Mouse (Mus musculus): ENCODE data around the gene Zfp729b. TPM values are rescaled to one million over a fixed set of nuclear protein-coding genes. Genes with fewer than 3 reads are reported as not detected.

Gene Zfp729b
- 4.8 and 5.1 TPM in 2 replicates for polyA plus RNA-seq (2014; fragmentation: Nextera tagmentation; extraction: Ambion mirVana)

GRCm38 (mm10) chr13:67609066-67609876 is at the start of gene Zfp729b:
Gene Zfp729b (minus strand): TSS chr13:67609707.
- Histone ChIP-seq H3K27ac (replicated peaks; ENCODE audit: low read depth, low read length) (peak within 1 kb of the TSS; percentile 68), H3K36me3 (ENCODE audit: control insufficient read depth, insufficient read depth, low read length) (no peaks in the 10 kb centered on the region), H3K4me2 (ENCODE audit: low read depth, low read length) (peak within 1 kb of the TSS; percentile 64), H3K4me1 (ENCODE audit: control insufficient read depth, insufficient read depth, low read length) (peaks cover 5% of the 10 kb centered on the region; the same call in 1 of the 2 replicates), H3K4me3 (ENCODE audit: low read depth, low read length) (peak within 1 kb of the TSS; percentile 76), H3K27me3 (replicated peaks; ENCODE audit: control insufficient read depth, insufficient read depth, low read length) (no peaks in the 10 kb centered on the region), H3K9me3 (ENCODE audit: control insufficient read depth, low read length) (peaks cover 5% of the 10 kb centered on the region; the same call in 1 of the 2 replicates), H3K9ac (ENCODE audit: low read depth, low read length) (peak within 1 kb of the TSS; percentile 82)
- WGBS, result 4% methylated on average over 20 of the region's 20 CpGs
- peak; percentile 97 for ATAC-seq (ENCODE audit: low read depth)
- peak; percentile 95 for DNase-seq (ENCODE audit: low spot score)

- Histone ChIP-seq H3K9me3 (ENCODE audit: control insufficient read depth, low read length) (no peaks in the 10 kb centered on the region), H3K9ac (ENCODE audit: low read depth, low read length) (no peak overlapping the region), H3K4me2 (ENCODE audit: low read depth, low read length) (no peak overlapping the region), H3K4me3 (ENCODE audit: low read depth, low read length) (no peak overlapping the region), H3K4me1 (ENCODE audit: control insufficient read depth, insufficient read depth, low read length) (no peaks in the 10 kb centered on the region), H3K27ac (replicated peaks; ENCODE audit: low read depth, low read length) (no peak overlapping the region), H3K27me3 (replicated peaks; ENCODE audit: control insufficient read depth, insufficient read depth, low read length) (no peaks in the 10 kb centered on the region), H3K36me3 (ENCODE audit: control insufficient read depth, insufficient read depth, low read length) (no peaks in the 10 kb centered on the region)
- 45% methylated on average over 3 of the region's 3 CpGs for WGBS
- no peak for ATAC-seq (ENCODE audit: low read depth)
- DNase-seq (ENCODE audit: low spot score), result no peak
Measured at GRCm38 (mm10) chr13:67652496-67652895, 43.0 kb upstream of the Zfp729b start.

- Histone ChIP-seq H3K4me3 (ENCODE audit: low read depth, low read length) (peak within 1 kb of the TSS; percentile 71), H3K4me2 (ENCODE audit: low read depth, low read length) (peak within 1 kb of the TSS; percentile 44), H3K27ac (replicated peaks; ENCODE audit: low read depth, low read length) (peak within 1 kb of the TSS; percentile 57; the same call in 1 of the 2 replicates), H3K9me3 (ENCODE audit: control insufficient read depth, low read length) (no peaks in the 10 kb centered on the region), H3K27me3 (replicated peaks; ENCODE audit: control insufficient read depth, insufficient read depth, low read length) (no peaks in the 10 kb centered on the region), H3K36me3 (ENCODE audit: control insufficient read depth, insufficient read depth, low read length) (no peaks in the 10 kb centered on the region), H3K4me1 (ENCODE audit: control insufficient read depth, insufficient read depth, low read length) (no peaks in the 10 kb centered on the region), H3K9ac (ENCODE audit: low read depth, low read length) (peak within 1 kb of the TSS; percentile 73)
- peak; percentile 100 for ATAC-seq (ENCODE audit: low read depth)
- WGBS, result under 1% methylated on average over 18 of the region's 19 CpGs
- DNase-seq (ENCODE audit: low spot score), result peak; percentile 97
Measured at GRCm38 (mm10) chr13:67637294-67638007, 27.9 kb upstream of the Zfp729b start, which contains the start of the genes Gm49345 and Zfp729a. Gene Gm49345 (minus strand): TSS chr13:67637769. Gene Zfp729a (minus strand): TSS chr13:67637791.

GRCm38 (mm10) chr13:67610108-67610507 is 601 bp upstream of the Zfp729b start:
- DNase-seq (ENCODE audit: low spot score) (no peak), ATAC-seq (ENCODE audit: low read depth) (no peak)
- H3K4me2 ChIP-seq (ENCODE audit: low read depth, low read length), result no peak overlapping the region
- H3K9ac ChIP-seq (ENCODE audit: low read depth, low read length), result no peak overlapping the region
- H3K27ac ChIP-seq (replicated peaks; ENCODE audit: low read depth, low read length), result no peak overlapping the region
- WGBS, result 89% methylated on average over 4 of the region's 4 CpGs
- H3K4me1 ChIP-seq (ENCODE audit: control insufficient read depth, insufficient read depth, low read length), result peaks cover 5% of the 10 kb centered on the region; the same call in 1 of the 2 replicates
- H3K4me3 ChIP-seq (ENCODE audit: low read depth, low read length), result peak overlapping the region; percentile 76; the same call in 1 of the 2 replicates
- peaks cover 5% of the 10 kb centered on the region; the same call in 1 of the 2 replicates for H3K9me3 ChIP-seq (ENCODE audit: control insufficient read depth, low read length)
- no peaks in the 10 kb centered on the region for H3K36me3 ChIP-seq (ENCODE audit: control insufficient read depth, insufficient read depth, low read length)
- H3K27me3 ChIP-seq (replicated peaks; ENCODE audit: control insufficient read depth, insufficient read depth, low read length), result no peaks in the 10 kb centered on the region

- ATAC-seq (ENCODE audit: low read depth), result no peak
- H3K9me3 ChIP-seq (ENCODE audit: control insufficient read depth, low read length), result no peaks in the 10 kb centered on the region
- H3K27me3 ChIP-seq (replicated peaks; ENCODE audit: control insufficient read depth, insufficient read depth, low read length), result no peaks in the 10 kb centered on the region
- no peak overlapping the region for H3K27ac ChIP-seq (replicated peaks; ENCODE audit: low read depth, low read length)
- H3K9ac ChIP-seq (ENCODE audit: low read depth, low read length), result no peak overlapping the region
- 65% methylated on average over 5 of the region's 5 CpGs for WGBS
- H3K4me3 ChIP-seq (ENCODE audit: low read depth, low read length), result no peak overlapping the region
- no peaks in the 10 kb centered on the region for H3K36me3 ChIP-seq (ENCODE audit: control insufficient read depth, insufficient read depth, low read length)
- no peak for DNase-seq (ENCODE audit: low spot score)
- H3K4me1 ChIP-seq (ENCODE audit: control insufficient read depth, insufficient read depth, low read length), result no peaks in the 10 kb centered on the region
- no peak overlapping the region for H3K4me2 ChIP-seq (ENCODE audit: low read depth, low read length)
Measured at GRCm38 (mm10) chr13:67572591-67573189, 36.8 kb downstream of the Zfp729b start.

GRCm38 (mm10) chr13:67553730-67554129 is 55.8 kb downstream of the Zfp729b start, which contains the start of gene Zfp748:
Gene Zfp748 (minus strand): TSS chr13:67553830.
- H3K4me3 ChIP-seq (ENCODE audit: low read depth, low read length), result peak within 1 kb of the TSS; percentile 82
- no peaks in the 10 kb centered on the region for H3K36me3 ChIP-seq (ENCODE audit: control insufficient read depth, insufficient read depth, low read length)
- peaks cover 11% of the 10 kb centered on the region; the same call in 1 of the 2 replicates for H3K4me1 ChIP-seq (ENCODE audit: control insufficient read depth, insufficient read depth, low read length)
- ATAC-seq (ENCODE audit: low read depth), result no peak
- WGBS, result 74% methylated on average over 4 of the region's 4 CpGs
- no peaks in the 10 kb centered on the region for H3K9me3 ChIP-seq (ENCODE audit: control insufficient read depth, low read length)
- peak within 1 kb of the TSS; percentile 81 for H3K4me2 ChIP-seq (ENCODE audit: low read depth, low read length)
- H3K9ac ChIP-seq (ENCODE audit: low read depth, low read length), result peak within 1 kb of the TSS; percentile 84
- H3K27ac ChIP-seq (replicated peaks; ENCODE audit: low read depth, low read length), result peak within 1 kb of the TSS; percentile 91
- H3K27me3 ChIP-seq (replicated peaks; ENCODE audit: control insufficient read depth, insufficient read depth, low read length), result no peaks in the 10 kb centered on the region
- no peak for DNase-seq (ENCODE audit: low spot score)

GRCm38 (mm10) chr13:67552505-67553346 is 56.8 kb downstream of the Zfp729b start:
- Histone ChIP-seq H3K27ac (replicated peaks; ENCODE audit: low read depth, low read length) (peak overlapping the region; percentile 91), H3K4me2 (ENCODE audit: low read depth, low read length) (peak overlapping the region; percentile 81), H3K9ac (ENCODE audit: low read depth, low read length) (peak overlapping the region; percentile 84), H3K4me3 (ENCODE audit: low read depth, low read length) (peak overlapping the region; percentile 82), H3K4me1 (ENCODE audit: control insufficient read depth, insufficient read depth, low read length) (peaks cover 11% of the 10 kb centered on the region; the same call in 1 of the 2 replicates), H3K36me3 (ENCODE audit: control insufficient read depth, insufficient read depth, low read length) (no peaks in the 10 kb centered on the region), H3K27me3 (replicated peaks; ENCODE audit: control insufficient read depth, insufficient read depth, low read length) (no peaks in the 10 kb centered on the region), H3K9me3 (ENCODE audit: control insufficient read depth, low read length) (no peaks in the 10 kb centered on the region)
- under 1% methylated on average over 44 of the region's 44 CpGs for WGBS
- DNase-seq (ENCODE audit: low spot score) (peak; percentile 97), ATAC-seq (ENCODE audit: low read depth) (peak; percentile 99)
